Comparison of ENCODE assay signal across 26 mouse cellular contexts in the genomic region with DNA sequence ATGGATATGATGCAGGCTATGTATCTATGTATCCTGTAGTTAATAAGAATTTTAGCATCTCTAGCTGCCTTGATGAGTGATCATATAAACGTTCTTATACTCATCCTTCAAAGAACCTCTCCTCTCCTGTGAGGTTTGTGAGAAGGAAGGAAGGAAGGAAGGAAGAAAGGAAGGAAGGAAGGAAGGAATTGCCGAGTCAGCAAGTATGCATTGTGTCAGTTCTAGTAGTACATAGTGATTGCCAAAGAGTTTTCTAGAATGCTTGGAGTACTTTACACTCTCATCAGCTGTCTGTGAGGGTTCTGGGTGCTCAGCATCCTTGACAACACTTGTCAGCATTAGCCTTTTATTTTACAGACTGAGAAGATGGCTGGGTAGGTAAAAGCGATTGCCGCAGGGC.
"Had no signal": no experiment of that assay in that cellular context is flagged by ENCODE, and none has a peak within 500 bp of the region (broad histone marks: within the 10 kb centered on the region; RNA-seq: fewer than 3 reads in every experiment).

No protein-coding gene starts in this region.

- H3K9ac ChIP-seq: hindbrain, embryonic 12.5 days; hindbrain, embryonic 14.5 days; intestine, embryonic 15.5 days; limb, embryonic 13.5 days; limb, embryonic 15.5 days; liver, embryonic 12.5 days; liver, embryonic 14.5 days had no signal

- H3K4me3 ChIP-seq: heart, adult 2 months; hindbrain, embryonic 10.5 days; hindbrain, embryonic 12.5 days; intestine, embryonic 15.5 days; limb, embryonic 13.5 days; limb, embryonic 15.5 days; liver, embryonic 12.5 days had no signal

- H3K36me3 ChIP-seq: hindbrain, embryonic 12.5 days; intestine, embryonic 15.5 days; limb, embryonic 13.5 days; limb, embryonic 15.5 days; liver, embryonic 12.5 days had no signal

- H3K9me3 ChIP-seq: hindbrain, embryonic 10.5 days; hindbrain, embryonic 12.5 days; intestine, embryonic 15.5 days; limb, embryonic 13.5 days; limb, embryonic 15.5 days; liver, embryonic 12.5 days had no signal

- H3K4me2 ChIP-seq: heart, embryonic 11.5 days; hindbrain, embryonic 12.5 days; hindbrain, embryonic 14.5 days; intestine, embryonic 15.5 days; limb, embryonic 13.5 days; limb, embryonic 15.5 days; liver, embryonic 12.5 days had no signal

- DNase-seq: gastrocnemius, postnatal 10 days; gastrocnemius, postnatal 36 days; heart, adult 11 months; heart, adult 2 months; heart, postnatal 10 days; heart, postnatal 4 days; kidney, adult 18-20 months; kidney, adult 8-10 months; kidney, postnatal 14 days; kidney, postnatal 4 days; layer of hippocampus, adult 9-11 months; layer of hippocampus, postnatal 36 days; left cerebral cortex, postnatal 4 days had no signal

- H3K27me3 ChIP-seq: hindbrain, embryonic 12.5 days; intestine, embryonic 15.5 days; limb, embryonic 13.5 days; limb, embryonic 15.5 days had no signal

- H3K27ac ChIP-seq: heart, adult 2 months; hindbrain, embryonic 10.5 days; hindbrain, embryonic 12.5 days; hindbrain, embryonic 14.5 days; intestine, embryonic 15.5 days; kidney, postnatal 0 days; limb, embryonic 13.5 days; limb, embryonic 15.5 days; liver, embryonic 12.5 days; liver, embryonic 14.5 days had no signal

- ATAC-seq: hindbrain, embryonic 16.5 days; inflammation-experienced regulatory T-cells, adult 6 months; intestine, embryonic 15.5 days; intestine, postnatal 0 days; liver, embryonic 12.5 days had no signal
